Mouse (Mus musculus): Measurements from ENCODE around the gene Tmcc2.
A peak's percentile ranks its signal among the peaks of the same experiment; 100 is the strongest.

DNA sequence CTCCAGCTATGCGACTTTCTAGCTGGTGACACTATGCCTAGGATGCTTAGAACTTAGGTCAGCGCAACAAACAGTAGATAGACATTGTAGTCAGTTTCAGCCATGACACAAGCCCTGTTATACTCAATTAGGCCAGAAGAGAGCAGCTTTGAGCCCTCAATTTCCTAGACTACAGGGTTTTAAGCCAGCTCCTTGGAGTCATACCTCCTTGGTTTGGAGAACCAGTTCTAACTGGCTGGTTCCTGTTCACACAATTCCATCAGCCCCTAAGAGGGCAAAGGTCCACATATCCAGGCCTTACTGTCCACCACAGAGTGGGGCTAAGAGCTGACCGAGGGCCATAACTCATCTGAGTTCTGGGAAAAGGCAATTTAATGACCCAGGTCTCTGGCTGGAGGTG, 78.4 kb downstream of the Tmcc2 start:
- no peak for TF ChIP-seq POLR2A (IDR thresholded peaks at IDR 0.05; ENCODE audit: low read depth, low read length)
- TF ChIP-seq JUND (conservative IDR thresholded peaks at IDR 0.05; ENCODE audit: low read depth, low read length) = no peak
- TF ChIP-seq GABPA (IDR thresholded peaks at IDR 0.05; ENCODE audit: insufficient replicate concordance, low read depth, low read length) = no peak
- no peak for TF ChIP-seq KAT2A (IDR thresholded peaks at IDR 0.05; ENCODE audit: insufficient replicate concordance, low read length)
- no peak for TF ChIP-seq POLR2AphosphoS2 (IDR thresholded peaks at IDR 0.05; ENCODE audit: low read depth, low read length)
- peak; percentile 64 to 94; a peak in 3 of 4 replicates for TF ChIP-seq CTCF (conservative IDR thresholded peaks at IDR 0.05 in 1 of 2, IDR thresholded peaks at IDR 0.05 in 1 of 2; ENCODE audit: low read depth in 2 of 2, low read length in 2 of 2)
- no peak for TF ChIP-seq ZNF384 (IDR thresholded peaks at IDR 0.05; ENCODE audit: low read depth, low read length)
- TF ChIP-seq NELFE (IDR thresholded peaks at IDR 0.05; ENCODE audit: low read depth, low read length) = no peak
- TF ChIP-seq USF2 (conservative IDR thresholded peaks at IDR 0.05; ENCODE audit: low read depth, low read length) = no peak
- TF ChIP-seq HCFC1 (IDR thresholded peaks at IDR 0.05; ENCODE audit: low read depth, low read length) = no peak
- no peak for TF ChIP-seq BHLHE40 (IDR thresholded peaks at IDR 0.05; ENCODE audit: low read depth, low read length)
- no peak for TF ChIP-seq TBP (conservative IDR thresholded peaks at IDR 0.05; ENCODE audit: low read depth, low read length)
- TF ChIP-seq USF1 (IDR thresholded peaks at IDR 0.05; ENCODE audit: low read depth, low read length) = no peak
- no peak for TF ChIP-seq E2F4 (IDR thresholded peaks at IDR 0.05; ENCODE audit: insufficient replicate concordance, low read depth, low read length)

All from CH12.LX (cell line).